Mouse (Mus musculus) granulocyte monocyte progenitor cell, adult 5-6 weeks (primary cell): Measurements from ENCODE around the gene Defa22. TPM values are rescaled to one million over a fixed set of nuclear protein-coding genes. Genes with fewer than 3 reads are reported as not detected.
"Not testable (repeated sequence)": the region's sequence is repeated elsewhere in the genome, so short reads cannot be mapped to it uniquely, and the experiment has no call there.

ENCODE experiments used
- ATAC-seq: replicated peaks from 2 replicates; pipeline ENCODE4 v1.8.0; 2016; ENCODE audit warnings: mild to moderate bottlenecking, moderate TSS enrichment, inconsistent platforms; ENCODE audit not compliant: poor library complexity, severe bottlenecking
- total RNA-seq, 2 experiments: library from RNA; stranded (forward) in 1 of 2; stranded (reverse) in 1 of 2; fragments of 200-712, 200-1000 nt in 1 of 2; fragments of >200 nt in 1 of 2; fragmentation: Nextera tagmentation in 1 of 2; gene quantifications; 2 replicates each; pipeline ENCODE4 v1.2.3; 2014 to 2017

The Defa22 gene
- not detected in 2 replicates for total RNA-seq (2014; fragmentation: Nextera tagmentation)
- not detected in 2 replicates for total RNA-seq (2017)

- ATAC-seq = not testable (repeated sequence)
Measured at GRCm38 (mm10) chr8:21161977-21162376, at the start of gene Defa22. Defa22 (plus strand) TSS chr8:21162277.

- not testable (repeated sequence) for ATAC-seq
Measured at GRCm38 (mm10) chr8:21134342-21134741, 27.7 kb upstream of the Defa22 start, which contains the start of gene Defa30. Defa30 (plus strand) TSS chr8:21134642.

- ATAC-seq = not testable (repeated sequence)
Measured at GRCm38 (mm10) chr8:21191314-21191713, 29.2 kb downstream of the Defa22 start, which contains the start of gene Defa31. Defa31 (plus strand) TSS chr8:21191614.

GRCm38 (mm10) chr8:21201261-21201660, 39.2 kb downstream of the Defa22 start, which contains the start of gene Gm15293:
Gm15293 (plus strand) TSS chr8:21201561.
- ATAC-seq = not testable (repeated sequence)

Other genes starting within 250 kb of the Defa22 start
- gene Gm6040, start 240.2 kb upstream of the Defa22 start, total RNA-seq (2014; fragmentation: Nextera tagmentation) = not detected in 2 replicates
- not detected in 2 replicates for gene Gm6040, start 240.2 kb upstream of the Defa22 start, total RNA-seq (2017)
- gene AY761185, start 217.6 kb upstream of the Defa22 start, total RNA-seq (2014; fragmentation: Nextera tagmentation) = not detected in 2 replicates
- gene AY761185, start 217.6 kb upstream of the Defa22 start, total RNA-seq (2017) = not detected in 2 replicates
- not detected in 2 replicates for gene Defa21, start 136.7 kb upstream of the Defa22 start, total RNA-seq (2014; fragmentation: Nextera tagmentation)
- gene Defa21, start 136.7 kb upstream of the Defa22 start, total RNA-seq (2017) = not detected in 2 replicates
- gene Defa23, start 107.2 kb upstream of the Defa22 start, total RNA-seq (2014; fragmentation: Nextera tagmentation) = not detected in 2 replicates
- gene Defa23, start 107.2 kb upstream of the Defa22 start, total RNA-seq (2017) = not detected in 2 replicates
- not detected in 2 replicates for gene Defa35, start 97.2 kb upstream of the Defa22 start, total RNA-seq (2014; fragmentation: Nextera tagmentation)
- not detected in 2 replicates for gene Defa35, start 97.2 kb upstream of the Defa22 start, total RNA-seq (2017)
- not detected in 2 replicates for gene Defa25, start 77.8 kb upstream of the Defa22 start, total RNA-seq (2014; fragmentation: Nextera tagmentation)
- gene Defa25, start 77.8 kb upstream of the Defa22 start, total RNA-seq (2017) = not detected in 2 replicates
- not detected in 2 replicates for gene Gm14851, start 66.2 kb upstream of the Defa22 start, total RNA-seq (2014; fragmentation: Nextera tagmentation)
- not detected in 2 replicates for gene Gm14851, start 66.2 kb upstream of the Defa22 start, total RNA-seq (2017)
- gene Defa30, start 27.6 kb upstream of the Defa22 start, total RNA-seq (2014; fragmentation: Nextera tagmentation) = not detected in 2 replicates
- not detected in 2 replicates for gene Defa30, start 27.6 kb upstream of the Defa22 start, total RNA-seq (2017)
- not detected in 2 replicates for gene Defa31, start 29.3 kb downstream of the Defa22 start, total RNA-seq (2014; fragmentation: Nextera tagmentation)
- gene Defa31, start 29.3 kb downstream of the Defa22 start, total RNA-seq (2017) = not detected in 2 replicates
- not detected in 2 replicates for gene Gm15293, start 39.3 kb downstream of the Defa22 start, total RNA-seq (2014; fragmentation: Nextera tagmentation)
- gene Gm15293, start 39.3 kb downstream of the Defa22 start, total RNA-seq (2017) = not detected in 2 replicates
- gene Gm15292, start 87.5 kb downstream of the Defa22 start, total RNA-seq (2014; fragmentation: Nextera tagmentation) = not detected in 2 replicates
- gene Gm15292, start 87.5 kb downstream of the Defa22 start, total RNA-seq (2017) = not detected in 2 replicates
- not detected in 2 replicates for gene Defa27, start 153.3 kb downstream of the Defa22 start, total RNA-seq (2014; fragmentation: Nextera tagmentation)
- gene Defa27, start 153.3 kb downstream of the Defa22 start, total RNA-seq (2017) = not detected in 2 replicates
- gene Defa29, start 164.7 kb downstream of the Defa22 start, total RNA-seq (2014; fragmentation: Nextera tagmentation) = not detected in 2 replicates
- not detected in 2 replicates for gene Defa29, start 164.7 kb downstream of the Defa22 start, total RNA-seq (2017)
- gene Defa2, start 216.2 kb downstream of the Defa22 start, total RNA-seq (2014; fragmentation: Nextera tagmentation) = not detected in 2 replicates
- gene Defa2, start 216.2 kb downstream of the Defa22 start, total RNA-seq (2017) = not detected in 2 replicates
- not detected in 2 replicates for gene Defa33, start 229.5 kb downstream of the Defa22 start, total RNA-seq (2014; fragmentation: Nextera tagmentation)
- gene Defa33, start 229.5 kb downstream of the Defa22 start, total RNA-seq (2017) = not detected in 2 replicates